Mouse (Mus musculus): ENCODE measurements at regions not wholly inside any gene's neighbourhood (a gene's known extent, or its start where the extent isn't known, plus 50 kb on each side); places are given as distances from the start of the nearest gene placed in this dataset.
"Not testable (repeated sequence)": the region's sequence is repeated elsewhere in the genome, so short reads cannot be mapped to it uniquely, and the experiment has no call there.

GRCm38 (mm10) chr17:13432256-13432655 is 77.9 kb downstream of the Tcp10c start:
- H3K27ac ChIP-seq (replicated peaks); H3K4me2 ChIP-seq (replicated peaks; ENCODE audit: low read depth); ATAC-seq (ENCODE audit: low FRiP score, low TSS enrichment); DNase-seq (ENCODE audit: low spot score); H3K27me3 ChIP-seq (ENCODE audit: control insufficient read depth, insufficient read depth, low read length); H3K4me1 ChIP-seq (replicated peaks; ENCODE audit: control insufficient read depth, insufficient read depth); H3K36me3 ChIP-seq (ENCODE audit: control insufficient read depth, insufficient read depth, low read length); H3K9ac ChIP-seq (ENCODE audit: low read length); H3K4me3 ChIP-seq (ENCODE audit: low read depth, low read length); H3K9me3 ChIP-seq (ENCODE audit: control insufficient read depth, low read length): not testable (repeated sequence)
- WGBS, result 71% methylated on average over 3 of the region's 3 CpGs

GRCm38 (mm10) chr17:13434146-13434545 is 79.8 kb downstream of the Tcp10c start:
- not testable (repeated sequence) for H3K36me3 ChIP-seq (ENCODE audit: control insufficient read depth, insufficient read depth, low read length); H3K27me3 ChIP-seq (ENCODE audit: control insufficient read depth, insufficient read depth, low read length); H3K9me3 ChIP-seq (ENCODE audit: control insufficient read depth, low read length); H3K4me3 ChIP-seq (ENCODE audit: low read depth, low read length); H3K9ac ChIP-seq (ENCODE audit: low read length); H3K4me2 ChIP-seq (replicated peaks; ENCODE audit: low read depth); H3K4me1 ChIP-seq (replicated peaks; ENCODE audit: control insufficient read depth, insufficient read depth); H3K27ac ChIP-seq (replicated peaks); DNase-seq (ENCODE audit: low spot score)
- 0 out of 2 replicates have a peak, but pooled peaks have one; percentile 12 for ATAC-seq (ENCODE audit: low FRiP score, low TSS enrichment)
- WGBS, result 84% methylated on average over 7 of the region's 7 CpGs

DNA sequence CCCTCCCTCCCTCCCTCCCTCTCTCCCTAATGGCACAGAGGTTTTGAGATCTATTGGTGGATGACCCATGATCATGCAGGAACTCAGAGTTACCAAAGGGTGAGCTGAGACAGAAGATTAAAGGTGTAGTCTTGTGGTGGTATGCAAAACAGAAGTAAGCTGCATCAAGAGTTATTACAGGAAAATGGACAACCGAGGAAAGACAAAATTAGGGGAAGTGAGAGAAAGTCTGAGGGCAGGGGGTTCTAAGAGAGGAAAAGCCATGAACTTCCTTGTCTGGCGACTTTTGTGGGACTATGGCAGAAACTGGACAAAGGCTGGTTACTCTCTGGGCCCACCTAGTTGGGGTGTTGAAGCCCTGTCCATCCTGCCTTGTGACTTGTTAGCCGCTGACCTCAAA is 84.4 kb downstream of the Tcp10c start:
- not testable (repeated sequence) for ATAC-seq (ENCODE audit: low FRiP score, low TSS enrichment); H3K36me3 ChIP-seq (ENCODE audit: control insufficient read depth, insufficient read depth, low read length); H3K27ac ChIP-seq (replicated peaks); DNase-seq (ENCODE audit: low spot score); H3K4me2 ChIP-seq (replicated peaks; ENCODE audit: low read depth); H3K4me3 ChIP-seq (ENCODE audit: low read depth, low read length); H3K9me3 ChIP-seq (ENCODE audit: control insufficient read depth, low read length); H3K9ac ChIP-seq (ENCODE audit: low read length); H3K27me3 ChIP-seq (ENCODE audit: control insufficient read depth, insufficient read depth, low read length); H3K4me1 ChIP-seq (replicated peaks; ENCODE audit: control insufficient read depth, insufficient read depth)
- 74% methylated on average over 2 of the region's 3 CpGs for WGBS

GRCm38 (mm10) chr17:13440708-13441530 is 86.5 kb downstream of the Tcp10c start:
- H3K4me2 ChIP-seq (replicated peaks; ENCODE audit: low read depth); H3K4me1 ChIP-seq (replicated peaks; ENCODE audit: control insufficient read depth, insufficient read depth); H3K9me3 ChIP-seq (ENCODE audit: control insufficient read depth, low read length); H3K4me3 ChIP-seq (ENCODE audit: low read depth, low read length); H3K36me3 ChIP-seq (ENCODE audit: control insufficient read depth, insufficient read depth, low read length); H3K9ac ChIP-seq (ENCODE audit: low read length); H3K27me3 ChIP-seq (ENCODE audit: control insufficient read depth, insufficient read depth, low read length); H3K27ac ChIP-seq (replicated peaks): not testable (repeated sequence)
- DNase-seq (ENCODE audit: low spot score) (peak; percentile 18), ATAC-seq (ENCODE audit: low FRiP score, low TSS enrichment) (peak; percentile 95)
- WGBS, result 76% methylated on average over 9 of the region's 9 CpGs

- ATAC-seq (ENCODE audit: low FRiP score, low TSS enrichment), result not testable (repeated sequence)
Measured at GRCm38 (mm10) chr17:13442229-13442628, 87.9 kb downstream of the Tcp10c start.

GRCm38 (mm10) chr17:13456869-13457600 is 102.7 kb downstream of the Tcp10c start:
- H3K4me2 ChIP-seq (replicated peaks; ENCODE audit: low read depth); ATAC-seq (ENCODE audit: low FRiP score, low TSS enrichment); H3K4me3 ChIP-seq (ENCODE audit: low read depth, low read length); H3K27me3 ChIP-seq (ENCODE audit: control insufficient read depth, insufficient read depth, low read length); H3K36me3 ChIP-seq (ENCODE audit: control insufficient read depth, insufficient read depth, low read length); DNase-seq (ENCODE audit: low spot score); H3K9me3 ChIP-seq (ENCODE audit: control insufficient read depth, low read length); H3K9ac ChIP-seq (ENCODE audit: low read length); H3K27ac ChIP-seq (replicated peaks); H3K4me1 ChIP-seq (replicated peaks; ENCODE audit: control insufficient read depth, insufficient read depth): not testable (repeated sequence)
- WGBS, result 74% methylated on average over 6 of the region's 7 CpGs

More at GRCm38 (mm10) chr17:13442229-13442628, 87.9 kb downstream of the Tcp10c start:
- 89% methylated on average over 5 of the region's 6 CpGs for WGBS
- not testable (repeated sequence) for H3K4me3 ChIP-seq (ENCODE audit: low read depth, low read length); H3K27ac ChIP-seq (replicated peaks); H3K27me3 ChIP-seq (ENCODE audit: control insufficient read depth, insufficient read depth, low read length); DNase-seq (ENCODE audit: low spot score); H3K36me3 ChIP-seq (ENCODE audit: control insufficient read depth, insufficient read depth, low read length); H3K4me2 ChIP-seq (replicated peaks; ENCODE audit: low read depth); H3K9ac ChIP-seq (ENCODE audit: low read length); H3K4me1 ChIP-seq (replicated peaks; ENCODE audit: control insufficient read depth, insufficient read depth); H3K9me3 ChIP-seq (ENCODE audit: control insufficient read depth, low read length)

DNA sequence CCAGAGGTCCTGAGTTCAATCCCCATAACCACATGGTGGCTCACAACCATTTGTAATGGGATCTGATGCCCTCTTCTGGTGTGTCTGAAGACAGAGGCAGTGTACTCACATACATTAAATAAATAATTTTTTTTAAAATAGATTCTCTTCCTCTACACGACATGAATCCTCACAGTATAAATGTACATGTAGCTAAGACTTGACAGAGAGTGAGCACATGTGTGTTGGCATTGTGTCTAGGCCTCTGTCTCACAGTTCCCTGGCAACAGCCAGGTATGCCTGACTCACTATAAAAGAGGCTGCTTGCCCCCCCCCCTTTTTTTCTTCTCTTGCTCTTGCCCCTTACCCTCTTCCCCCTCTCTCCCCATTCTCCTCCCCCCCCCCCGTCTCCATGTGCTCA is 103.6 kb downstream of the Tcp10c start:
- not testable (repeated sequence) for H3K4me1 ChIP-seq (replicated peaks; ENCODE audit: control insufficient read depth, insufficient read depth); H3K27me3 ChIP-seq (ENCODE audit: control insufficient read depth, insufficient read depth, low read length); H3K9ac ChIP-seq (ENCODE audit: low read length); H3K27ac ChIP-seq (replicated peaks); H3K4me3 ChIP-seq (ENCODE audit: low read depth, low read length); H3K36me3 ChIP-seq (ENCODE audit: control insufficient read depth, insufficient read depth, low read length); H3K4me2 ChIP-seq (replicated peaks; ENCODE audit: low read depth); H3K9me3 ChIP-seq (ENCODE audit: control insufficient read depth, low read length); DNase-seq (ENCODE audit: low spot score)
- 78% methylated on average over 2 of the region's 2 CpGs for WGBS
- 0 out of 2 replicates have a peak, but pooled peaks have one; percentile 58 for ATAC-seq (ENCODE audit: low FRiP score, low TSS enrichment)

DNA sequence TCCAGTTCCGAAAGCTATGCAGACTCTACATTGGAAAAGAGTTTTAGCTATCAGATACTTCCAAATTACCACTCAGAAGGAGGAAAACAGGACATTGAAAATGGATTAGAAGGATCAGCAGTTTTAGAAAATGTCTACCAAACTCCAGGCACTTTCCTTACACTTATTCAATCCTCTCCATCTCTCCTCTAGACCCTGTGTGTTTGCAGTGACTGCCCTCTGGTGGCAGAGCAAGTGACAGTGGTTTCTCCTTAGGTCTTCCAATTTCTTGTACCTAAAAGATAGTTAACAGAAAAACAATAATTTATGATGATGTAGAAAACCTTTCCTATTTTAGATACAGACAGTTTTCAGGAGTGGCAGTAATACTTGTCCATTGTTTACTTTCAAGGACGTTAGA is 104.4 kb downstream of the Tcp10c start:
- not testable (repeated sequence) for H3K4me3 ChIP-seq (ENCODE audit: low read depth, low read length); H3K9ac ChIP-seq (ENCODE audit: low read length); H3K9me3 ChIP-seq (ENCODE audit: control insufficient read depth, low read length); H3K4me2 ChIP-seq (replicated peaks; ENCODE audit: low read depth); H3K27me3 ChIP-seq (ENCODE audit: control insufficient read depth, insufficient read depth, low read length); DNase-seq (ENCODE audit: low spot score); ATAC-seq (ENCODE audit: low FRiP score, low TSS enrichment); H3K27ac ChIP-seq (replicated peaks); H3K36me3 ChIP-seq (ENCODE audit: control insufficient read depth, insufficient read depth, low read length); H3K4me1 ChIP-seq (replicated peaks; ENCODE audit: control insufficient read depth, insufficient read depth)
- no CpG with 5 or more reads among the region's 2 CpGs for WGBS

GRCm38 (mm10) chr17:13462663-13463062 is 108.3 kb downstream of the Tcp10c start:
- ATAC-seq (ENCODE audit: low FRiP score, low TSS enrichment), result not testable (repeated sequence)
- WGBS, result 90% methylated on average over 2 of the region's 9 CpGs

More at GRCm38 (mm10) chr17:13462663-13463062, 108.3 kb downstream of the Tcp10c start:
- not testable (repeated sequence) for H3K27me3 ChIP-seq (ENCODE audit: control insufficient read depth, insufficient read depth, low read length); H3K4me2 ChIP-seq (replicated peaks; ENCODE audit: low read depth); DNase-seq (ENCODE audit: low spot score); H3K4me3 ChIP-seq (ENCODE audit: low read depth, low read length); H3K27ac ChIP-seq (replicated peaks); H3K36me3 ChIP-seq (ENCODE audit: control insufficient read depth, insufficient read depth, low read length); H3K9me3 ChIP-seq (ENCODE audit: control insufficient read depth, low read length); H3K9ac ChIP-seq (ENCODE audit: low read length); H3K4me1 ChIP-seq (replicated peaks; ENCODE audit: control insufficient read depth, insufficient read depth)

Data from stomach, postnatal 0 days (tissue).